ENCODE assay signal across 21 mouse cellular contexts in the genomic region with DNA sequence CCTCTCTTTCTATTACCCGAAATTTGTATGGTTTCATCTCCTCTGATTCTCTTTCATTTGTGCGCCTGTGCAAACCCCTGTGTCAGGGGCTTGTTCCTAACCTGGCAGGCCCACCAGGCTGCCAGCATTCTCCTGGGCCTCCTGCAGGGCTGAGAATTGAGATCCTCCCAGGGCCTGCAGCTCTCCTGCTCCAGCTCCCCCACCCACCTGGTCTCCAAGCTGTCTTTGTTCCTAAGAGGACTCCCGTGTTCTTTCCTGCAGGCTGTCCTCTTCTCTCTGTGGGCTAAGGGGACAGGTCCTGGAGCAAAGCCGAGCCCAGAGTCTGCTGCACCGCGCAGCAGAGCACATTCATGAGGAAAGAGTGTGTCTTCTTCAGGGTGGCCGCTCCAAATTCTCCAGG.
DNase-seq lines count a peak whose midpoint lies in the region; ATAC-seq and TF ChIP-seq lines count a peak whose summit lies in the region.
"Had no signal": no experiment of that assay in that cellular context is flagged by ENCODE, and none has a peak within 500 bp of the region (broad histone marks: within the 10 kb centered on the region; RNA-seq: fewer than 3 reads in every experiment).

No protein-coding gene starts in this region.

- H3K4me1 ChIP-seq in cerebellum, adult 2 months (ENCODE audit: control insufficient read depth, insufficient read depth, low read length), result peaks cover 11% of the 10 kb centered on the region

- H3K27me3 ChIP-seq in cerebellum, adult 2 months (ENCODE audit: control insufficient read depth, insufficient read depth, low read length), result no peaks in the 10 kb centered on the region
- H3K27me3 ChIP-seq: embryonic facial prominence, embryonic 15.5 days; hindbrain, embryonic 15.5 days had no signal

- TF ChIP-seq POLR2A in cerebellum, adult 2 months (IDR thresholded peaks at IDR 0.05; ENCODE audit: borderline replicate concordance, insufficient read depth, low read length), result no peak

- DNase-seq in left cerebral cortex, postnatal 4 days, result peak; percentile 6
- DNase-seq in left cerebral cortex, adult 9 months (ENCODE audit: low spot score in 2 of 2), result no peak
- peak; percentile 14 for DNase-seq in cerebellum, adult 11 months
- DNase-seq in cerebellum, adult 2 months, result peak; percentile 25 to 43
- peak; percentile 43 to 54 for DNase-seq in cerebellum, postnatal 25 days
- DNase-seq in adrenal gland, adult 2 months, result no peak
- DNase-seq: adrenal gland, postnatal 10 days; B cell, adult 2 months; embryo, embryonic 11 days; gastrocnemius, adult 2 months; heart, postnatal 4 days; kidney, adult 2 months; midbrain, embryonic 14.5 days; thymus, adult 2 months had no signal

- no peak for TF ChIP-seq CTCF in cerebellum, adult 2 months (IDR thresholded peaks at IDR 0.05; ENCODE audit: borderline replicate concordance, insufficient read depth, low read depth, low read length)

- no peak for ATAC-seq in CD4-positive, CD25-positive, alpha-beta regulatory T cell, adult 4 months
- ATAC-seq: forebrain, embryonic 14.5 days had no signal

- intact Hi-C loops in left cerebral cortex, postnatal 4 days (cut with DNase I), result no loop called here

- no peak overlapping the region for H3K4me3 ChIP-seq in cerebellum, adult 2 months (replicated peaks; ENCODE audit: insufficient read depth, low read depth, low read length)
- H3K4me3 ChIP-seq: embryonic facial prominence, embryonic 15.5 days; gastrocnemius, adult 2 months; hindbrain, embryonic 15.5 days; left cerebral cortex, adult 2 months had no signal

- WGBS in cerebellum, adult 2 months, result 24% methylated on average over 7 of the region's 7 CpGs

- no peak overlapping the region for H3K27ac ChIP-seq in cerebellum, adult 2 months (ENCODE audit: insufficient read depth, low read length)
- H3K27ac ChIP-seq: embryonic facial prominence, embryonic 15.5 days; gastrocnemius, adult 2 months; hindbrain, embryonic 15.5 days; kidney, postnatal 0 days; left cerebral cortex, adult 2 months; stomach, postnatal 0 days had no signal

Comparison
In these comparisons a context has a peak if more than half of its experiments do, and no peak if none do; other contexts are left out.
1. DNase-seq: peak in left cerebral cortex, postnatal 4 days (single experiment), cerebellum, adult 11 months (single experiment), cerebellum, adult 2 months (2 of 2) and cerebellum, postnatal 25 days (2 of 2); none in left cerebral cortex, adult 9 months (0 of 2) and adrenal gland, adult 2 months (single experiment).